Mouse (Mus musculus): ENCODE results near the gene Gm21964.

- no peak for TF ChIP-seq EP300 (IDR thresholded peaks at IDR 0.05; ENCODE audit: low read depth)
- TF ChIP-seq CTCF (IDR thresholded peaks at IDR 0.05; ENCODE audit: low read depth), result peak; percentile 79
Observed at GRCm38 (mm10) chr8:110145538-110145937, 44.5 kb downstream of the Gm21964 start.
